Mouse (Mus musculus) lung, postnatal 0 days (tissue): ENCODE measurements around the gene Fbn1. TPM values are rescaled to one million over a fixed set of nuclear protein-coding genes. Genes with fewer than 3 reads are reported as not detected.

Experiments used
- ATAC-seq: fragments of 200-750 bp; cut with Nextera tagmentation; 2 replicates; pipeline ENCODE4 v1.8.0; 2017; ENCODE audit warnings: moderate library complexity
- DNase-seq: peaks from one replicate; pipeline ENCODE4 v3.0.0-alpha.2; 2016; ENCODE audit warnings: low spot score
- H3K27ac ChIP-seq: fragments of 300-500 bp; sonication (generic); 2 replicates; pipeline ENCODE4 v1.5.1; 2014; ENCODE audit warnings: antibody characterized with exemption, mild to moderate bottlenecking, low read length, mixed read lengths
- H3K27me3 ChIP-seq: fragments of 300-500 bp; sonication (generic); replicated peaks from 2 replicates; pipeline ENCODE4 v1.6.1; 2014; ENCODE audit warnings: low read length, mixed read lengths; ENCODE audit not compliant: insufficient read depth
- H3K36me3 ChIP-seq: fragments of 300-500 bp; sonication (generic); 2 replicates; pipeline ENCODE4 v1.6.1; 2014; ENCODE audit warnings: low read length, mixed read lengths; ENCODE audit not compliant: insufficient read depth
- H3K4me1 ChIP-seq: fragments of 300-500 bp; sonication (generic); 2 replicates; pipeline ENCODE4 v1.6.1; 2014; ENCODE audit warnings: antibody characterized with exemption, low read depth, low read length, mixed read lengths; ENCODE audit not compliant: insufficient read depth
- H3K4me2 ChIP-seq: fragments of 300-500 bp; sonication (generic); replicated peaks from 2 replicates; pipeline ENCODE4 v1.6.1; 2014; ENCODE audit warnings: low read depth, mild to moderate bottlenecking, low read length, moderate library complexity, mixed read lengths
- H3K4me3 ChIP-seq: fragments of 300-500 bp; sonication (generic); 2 replicates; pipeline ENCODE4 v1.5.1; 2014; ENCODE audit warnings: low read depth, low read length
- H3K9ac ChIP-seq: fragments of 300-500 bp; sonication (generic); replicated peaks from 2 replicates; pipeline ENCODE4 v1.6.1; 2014; ENCODE audit warnings: low read depth, mild to moderate bottlenecking
- H3K9me3 ChIP-seq: fragments of 300-500 bp; sonication (generic); 2 replicates; pipeline ENCODE4 v1.6.1; 2016; ENCODE audit warnings: low read length, mixed read lengths
- CTCF ChIP-seq: IDR thresholded peaks from 2 replicates; pipeline ENCODE4 v1.5.1; 2016; ENCODE audit warnings: antibody characterized with exemption, mild to moderate bottlenecking
- EP300 ChIP-seq: IDR thresholded peaks from 2 replicates; pipeline ENCODE4 v1.6.1; 2016; ENCODE audit warnings: antibody characterized with exemption, mild to moderate bottlenecking, control low read depth
- WGBS: fragments of 180-500 bp; shearing (Covaris S2); extraction: QIAGEN DNeasy Blood & Tissue Kit; methylation state at CpG from one replicate; pipeline ENCODE4 v1.1.7; 2014; 5-methylcytosine and 5-hydroxymethylcytosine counted together
- polyA plus RNA-seq: library from polyadenylated mRNA; unstranded; fragments of >200 nt; fragmentation: Nextera tagmentation; extraction: Ambion mirVana; gene quantifications from 2 replicates; pipeline ENCODE4 v1.2.1, GENCODE M21; 2015

Gene Fbn1
- polyA plus RNA-seq, 1 experiment from 2014 or later: 23.6 TPM

DNA sequence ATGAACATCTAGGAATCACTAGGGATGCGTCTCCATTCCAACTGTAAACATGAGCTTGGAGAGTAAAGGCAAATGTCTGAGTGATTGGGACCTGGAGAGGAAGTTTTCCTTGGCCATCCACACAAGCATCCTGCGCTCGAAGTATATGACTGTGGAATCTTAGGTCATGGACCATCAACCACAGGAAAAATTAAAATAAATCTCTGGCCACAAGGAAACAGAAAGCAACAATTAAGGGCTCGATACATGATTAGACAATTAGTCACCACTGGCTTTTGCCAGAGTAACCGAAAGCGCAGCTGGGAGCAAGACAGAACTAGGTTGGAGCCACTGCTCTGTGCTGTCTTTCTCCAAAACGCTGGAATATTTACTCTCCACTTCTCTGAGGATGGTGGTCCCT, 32.8 kb upstream of the Fbn1 start:
- no peak overlapping the region for H3K9ac ChIP-seq
- no peak overlapping the region for H3K4me2 ChIP-seq
- DNase-seq: no peak
- WGBS: 65% methylated on average over 7 of the region's 7 CpGs
- no peaks in the 10 kb centered on the region for H3K27me3 ChIP-seq
- H3K4me3 ChIP-seq: no peak overlapping the region
- no peak overlapping the region for H3K27ac ChIP-seq
- no peak for TF ChIP-seq EP300
- no peak for TF ChIP-seq CTCF
- H3K4me1 ChIP-seq: no peaks in the 10 kb centered on the region
- no peaks in the 10 kb centered on the region for H3K9me3 ChIP-seq
- ATAC-seq: no peak
- H3K36me3 ChIP-seq: no peaks in the 10 kb centered on the region

GRCm38 (mm10) chr2:125539640-125540039, 31.8 kb upstream of the Fbn1 start:
- H3K36me3 ChIP-seq: no peaks in the 10 kb centered on the region
- no peak for DNase-seq
- WGBS: 84% methylated on average over 3 of the region's 3 CpGs
- no peak overlapping the region for H3K9ac ChIP-seq
- H3K9me3 ChIP-seq: no peaks in the 10 kb centered on the region
- no peak for ATAC-seq
- H3K4me1 ChIP-seq: no peaks in the 10 kb centered on the region
- TF ChIP-seq EP300 (no peak), CTCF (no peak)
- no peak overlapping the region for H3K4me3 ChIP-seq
- no peak overlapping the region for H3K27ac ChIP-seq
- H3K4me2 ChIP-seq: no peak overlapping the region
- H3K27me3 ChIP-seq: no peaks in the 10 kb centered on the region

DNA sequence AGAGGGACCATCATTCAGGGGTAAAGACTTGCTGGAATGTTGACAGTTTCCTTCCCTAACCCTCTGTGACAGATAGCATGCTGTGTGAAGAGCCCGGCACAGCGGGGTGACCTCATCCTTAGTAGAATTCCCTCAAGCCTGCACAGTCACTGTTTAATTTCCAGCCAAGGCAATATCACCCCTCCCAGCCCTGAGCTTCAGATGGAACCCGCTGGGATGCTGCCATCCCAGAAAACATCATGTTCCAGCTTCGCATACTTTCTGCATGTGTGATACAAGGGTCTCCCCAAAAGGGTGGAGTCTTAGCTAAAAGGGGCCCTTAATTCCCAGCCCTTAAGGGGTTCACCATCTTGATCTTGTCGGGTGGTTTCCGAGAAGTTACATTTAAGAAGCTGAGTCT, 22.9 kb upstream of the Fbn1 start:
- Histone ChIP-seq H3K27ac (no peak overlapping the region), H3K4me3 (no peak overlapping the region), H3K4me2 (no peak overlapping the region), H3K36me3 (no peaks in the 10 kb centered on the region), H3K9me3 (no peaks in the 10 kb centered on the region), H3K9ac (no peak overlapping the region), H3K27me3 (no peaks in the 10 kb centered on the region), H3K4me1 (no peaks in the 10 kb centered on the region)
- peak; percentile 54 for DNase-seq
- no peak for TF ChIP-seq CTCF
- TF ChIP-seq EP300: no peak
- peak; percentile 77 for ATAC-seq
- 58% methylated on average over 6 of the region's 6 CpGs for WGBS

GRCm38 (mm10) chr2:125526566-125526965, 18.8 kb upstream of the Fbn1 start:
- no peaks in the 10 kb centered on the region for H3K27me3 ChIP-seq
- ATAC-seq (no peak), DNase-seq (no peak)
- no peaks in the 10 kb centered on the region for H3K4me1 ChIP-seq
- H3K9me3 ChIP-seq: no peaks in the 10 kb centered on the region
- TF ChIP-seq EP300 (no peak), CTCF (no peak)
- H3K9ac ChIP-seq: no peak overlapping the region
- WGBS: 77% methylated on average over 5 of the region's 5 CpGs
- H3K36me3 ChIP-seq: no peaks in the 10 kb centered on the region
- H3K27ac ChIP-seq: no peak overlapping the region
- H3K4me3 ChIP-seq: no peak overlapping the region
- no peak overlapping the region for H3K4me2 ChIP-seq

GRCm38 (mm10) chr2:125525484-125525883, 17.7 kb upstream of the Fbn1 start:
- ATAC-seq (no peak), DNase-seq (no peak)

GRCm38 (mm10) chr2:125516594-125516993, 8.8 kb upstream of the Fbn1 start:
- WGBS: 9% methylated on average over 4 of the region's 4 CpGs
- Histone ChIP-seq H3K9me3 (no peaks in the 10 kb centered on the region), H3K27me3 (no peaks in the 10 kb centered on the region), H3K36me3 (no peaks in the 10 kb centered on the region), H3K9ac (no peak overlapping the region), H3K4me3 (no peak overlapping the region), H3K4me1 (no peaks in the 10 kb centered on the region), H3K4me2 (no peak overlapping the region), H3K27ac (no peak overlapping the region)
- no peak for TF ChIP-seq CTCF
- TF ChIP-seq EP300: 0 out of 2 replicates have a peak, but pooled peaks have one; percentile 14
- DNase-seq (peak; percentile 74), ATAC-seq (peak; percentile 82)

More at GRCm38 (mm10) chr2:125525484-125525883, 17.7 kb upstream of the Fbn1 start:
- Histone ChIP-seq H3K27ac (no peak overlapping the region), H3K36me3 (no peaks in the 10 kb centered on the region), H3K9ac (no peak overlapping the region), H3K4me3 (no peak overlapping the region), H3K27me3 (no peaks in the 10 kb centered on the region), H3K4me2 (no peak overlapping the region), H3K4me1 (no peaks in the 10 kb centered on the region), H3K9me3 (no peaks in the 10 kb centered on the region)
- TF ChIP-seq EP300 (no peak), CTCF (no peak)
- WGBS: 70% methylated on average over 2 of the region's 2 CpGs
